Comparison of ENCODE assay signal across 8 mouse cellular contexts in the genomic region with DNA sequence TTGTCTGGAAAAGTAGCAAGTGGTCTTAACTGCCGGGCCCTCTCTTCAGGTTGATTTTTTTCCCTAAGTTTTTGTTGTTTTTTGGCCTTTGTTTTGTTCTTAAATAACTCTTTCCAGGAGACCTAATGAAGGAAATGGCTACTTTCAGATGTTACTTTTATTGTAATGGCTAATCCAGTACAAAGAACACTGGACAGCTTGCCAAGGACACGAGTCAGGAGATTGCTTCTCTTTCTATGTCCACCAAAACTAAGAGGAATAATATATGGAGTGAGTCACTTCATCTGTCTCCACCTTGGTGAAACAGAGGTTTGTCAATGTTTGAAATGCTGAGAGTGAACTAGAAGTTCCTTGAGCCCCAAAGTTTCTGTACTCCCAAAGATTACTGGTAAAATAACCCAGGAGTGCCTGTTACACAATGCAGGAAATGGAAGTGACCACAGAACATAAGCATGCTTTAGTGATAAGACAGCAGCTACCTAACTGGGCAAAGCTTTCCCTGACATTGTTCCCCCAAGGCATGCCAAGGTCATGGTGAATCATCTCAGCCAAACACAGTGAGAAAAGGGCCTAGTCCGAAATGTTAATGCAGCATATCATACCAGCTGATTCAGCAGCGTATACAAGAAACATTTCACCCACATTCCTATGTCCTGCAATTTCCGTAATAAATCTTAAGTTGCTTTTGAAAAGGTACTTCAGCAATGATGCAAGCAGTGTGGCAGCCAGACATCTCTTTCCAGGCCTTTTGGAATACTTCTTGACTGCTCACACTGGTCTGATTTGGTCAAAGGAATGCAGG.
DNase-seq lines count a peak whose midpoint lies in the region; ATAC-seq and TF ChIP-seq lines count a peak whose summit lies in the region.

No protein-coding gene starts in this region.

- H3K9me3 ChIP-seq in liver, embryonic 12.5 days (replicated peaks) = no peaks in the 10 kb centered on the region
- no peaks in the 10 kb centered on the region for H3K9me3 ChIP-seq in liver, embryonic 11.5 days (ENCODE audit: control insufficient read depth, low read length)
- no peaks in the 10 kb centered on the region for H3K9me3 ChIP-seq in heart, embryonic 10.5 days
- H3K9me3 ChIP-seq in limb, embryonic 14.5 days (ENCODE audit: control insufficient read depth, low read length) = no peaks in the 10 kb centered on the region
- no peaks in the 10 kb centered on the region for H3K9me3 ChIP-seq in forebrain, embryonic 13.5 days (replicated peaks)
- H3K9me3 ChIP-seq in forebrain, embryonic 16.5 days (ENCODE audit: control insufficient read depth, low read length) = no peaks in the 10 kb centered on the region

- H3K27me3 ChIP-seq in liver, embryonic 12.5 days (replicated peaks) = peaks cover 11% of the 10 kb centered on the region
- H3K27me3 ChIP-seq in liver, embryonic 11.5 days (replicated peaks; ENCODE audit: control insufficient read depth, insufficient read depth, low read length) = peaks cover 6% of the 10 kb centered on the region; the same call in 1 of the 2 replicates
- no peaks in the 10 kb centered on the region for H3K27me3 ChIP-seq in heart, embryonic 10.5 days (ENCODE audit: insufficient read depth, poor library complexity, severe bottlenecking)
- no peaks in the 10 kb centered on the region for H3K27me3 ChIP-seq in limb, embryonic 14.5 days (ENCODE audit: control insufficient read depth, insufficient read depth, low read length)
- H3K27me3 ChIP-seq in forebrain, embryonic 13.5 days = no peaks in the 10 kb centered on the region
- H3K27me3 ChIP-seq in forebrain, embryonic 16.5 days (replicated peaks; ENCODE audit: control insufficient read depth, insufficient read depth, low read length) = no peaks in the 10 kb centered on the region

- peaks cover 25% of the 10 kb centered on the region for H3K4me1 ChIP-seq in liver, embryonic 12.5 days
- peaks cover 22% of the 10 kb centered on the region for H3K4me1 ChIP-seq in liver, embryonic 11.5 days (replicated peaks; ENCODE audit: control insufficient read depth, insufficient read depth, low read length)
- H3K4me1 ChIP-seq in heart, embryonic 10.5 days = peaks cover 55% of the 10 kb centered on the region
- peaks cover 49% of the 10 kb centered on the region for H3K4me1 ChIP-seq in limb, embryonic 14.5 days (ENCODE audit: control insufficient read depth, insufficient read depth, low read length)
- peaks cover 10% of the 10 kb centered on the region for H3K4me1 ChIP-seq in forebrain, embryonic 13.5 days
- no peaks in the 10 kb centered on the region; the same call in 1 of the 2 replicates for H3K4me1 ChIP-seq in forebrain, embryonic 16.5 days (replicated peaks; ENCODE audit: control insufficient read depth, insufficient read depth, low read length)

- no peak for DNase-seq in liver, embryonic 11.5 days (ENCODE audit: low spot score)
- no peak for DNase-seq in heart, embryonic 10.5 days (ENCODE audit: low spot score)
- no peak for DNase-seq in limb, embryonic 14.5 days (ENCODE audit: low spot score)
- peak; percentile 15 for DNase-seq in testis, postnatal 14 days (ENCODE audit: low spot score)
- no peak for DNase-seq in frontal cortex, postnatal 25 days (ENCODE audit: low spot score in 2 of 2)

- no peak for TF ChIP-seq POLR2A in limb, embryonic 14.5 days (IDR thresholded peaks at IDR 0.05; ENCODE audit: borderline replicate concordance, extremely low read depth, insufficient read depth, insufficient read length)

- WGBS in liver, embryonic 12.5 days (ENCODE audit: insufficient replicate concordance) = 31% methylated on average over 5 of the region's 5 CpGs
- WGBS in liver, embryonic 11.5 days = 52% methylated on average over 5 of the region's 5 CpGs
- WGBS in heart, embryonic 10.5 days = 49% methylated on average over 5 of the region's 5 CpGs
- WGBS in limb, embryonic 14.5 days = 45% methylated on average over 5 of the region's 5 CpGs
- 79% methylated on average over 5 of the region's 5 CpGs for WGBS in forebrain, embryonic 13.5 days
- 81% methylated on average over 5 of the region's 5 CpGs for WGBS in forebrain, embryonic 16.5 days

- H3K36me3 ChIP-seq in liver, embryonic 12.5 days = no peaks in the 10 kb centered on the region
- H3K36me3 ChIP-seq in liver, embryonic 11.5 days (ENCODE audit: control insufficient read depth, insufficient read depth, low read length) = no peaks in the 10 kb centered on the region
- no peaks in the 10 kb centered on the region for H3K36me3 ChIP-seq in heart, embryonic 10.5 days
- H3K36me3 ChIP-seq in limb, embryonic 14.5 days (ENCODE audit: control insufficient read depth, insufficient read depth, low read length) = no peaks in the 10 kb centered on the region
- H3K36me3 ChIP-seq in forebrain, embryonic 13.5 days (ENCODE audit: poor library complexity, severe bottlenecking) = no peaks in the 10 kb centered on the region
- H3K36me3 ChIP-seq in forebrain, embryonic 16.5 days (ENCODE audit: control insufficient read depth, insufficient read depth) = no peaks in the 10 kb centered on the region

- peak; percentile 15; the same call in 1 of the 2 replicates for ATAC-seq in liver, embryonic 12.5 days
- ATAC-seq in liver, embryonic 11.5 days (replicated peaks; ENCODE audit: low FRiP score) = no peak
- 0 out of 2 replicates have a peak, but pooled peaks have one; percentile 16 for ATAC-seq in limb, embryonic 14.5 days (ENCODE audit: low FRiP score, low read depth)
- no peak for ATAC-seq in forebrain, embryonic 13.5 days
- ATAC-seq in forebrain, embryonic 16.5 days = no peak

- no peak overlapping the region for H3K9ac ChIP-seq in liver, embryonic 12.5 days
- no peak overlapping the region for H3K9ac ChIP-seq in liver, embryonic 11.5 days (ENCODE audit: low read depth, low read length)
- no peak overlapping the region for H3K9ac ChIP-seq in limb, embryonic 14.5 days (ENCODE audit: low read depth, low read length, severe bottlenecking)
- no peak overlapping the region for H3K9ac ChIP-seq in forebrain, embryonic 13.5 days
- no peak overlapping the region for H3K9ac ChIP-seq in forebrain, embryonic 16.5 days (replicated peaks; ENCODE audit: low read depth, low read length)

- H3K4me3 ChIP-seq in liver, embryonic 12.5 days = no peak overlapping the region
- H3K4me3 ChIP-seq in liver, embryonic 11.5 days (ENCODE audit: low read depth, low read length) = no peak overlapping the region
- H3K4me3 ChIP-seq in heart, embryonic 10.5 days = 0 out of 2 replicates have a peak overlapping the region, but pooled peaks have one; percentile 15
- no peak overlapping the region for H3K4me3 ChIP-seq in limb, embryonic 14.5 days (replicated peaks; ENCODE audit: low read length)
- H3K4me3 ChIP-seq in forebrain, embryonic 13.5 days = no peak overlapping the region
- no peak overlapping the region for H3K4me3 ChIP-seq in forebrain, embryonic 16.5 days (replicated peaks; ENCODE audit: low read length)

- 0 out of 2 replicates have a peak overlapping the region, but pooled peaks have one; percentile 3 for H3K27ac ChIP-seq in liver, embryonic 12.5 days
- H3K27ac ChIP-seq in liver, embryonic 11.5 days (ENCODE audit: low read depth, low read length) = no peak overlapping the region
- peak overlapping the region; percentile 76 for H3K27ac ChIP-seq in heart, embryonic 10.5 days
- H3K27ac ChIP-seq in limb, embryonic 14.5 days (replicated peaks; ENCODE audit: low read depth, low read length) = no peak overlapping the region
- H3K27ac ChIP-seq in forebrain, embryonic 13.5 days = no peak overlapping the region
- H3K27ac ChIP-seq in forebrain, embryonic 16.5 days (ENCODE audit: low read length) = no peak overlapping the region

- no peak overlapping the region for H3K4me2 ChIP-seq in liver, embryonic 12.5 days
- H3K4me2 ChIP-seq in liver, embryonic 11.5 days = no peak overlapping the region; the same call in 1 of the 2 replicates
- no peak overlapping the region for H3K4me2 ChIP-seq in limb, embryonic 14.5 days (replicated peaks; ENCODE audit: low read depth, low read length, severe bottlenecking)
- no peak overlapping the region for H3K4me2 ChIP-seq in forebrain, embryonic 13.5 days
- H3K4me2 ChIP-seq in forebrain, embryonic 16.5 days (ENCODE audit: low read length) = no peak overlapping the region

Comparison
In these comparisons a context has a peak if more than half of its experiments do, and no peak if none do; other contexts are left out.
1. ATAC-seq: peak in liver, embryonic 12.5 days (single experiment) and limb, embryonic 14.5 days (single experiment); none in liver, embryonic 11.5 days (single experiment), forebrain, embryonic 13.5 days (single experiment) and forebrain, embryonic 16.5 days (single experiment).
2. H3K27ac ChIP-seq: peak in liver, embryonic 12.5 days (single experiment) and heart, embryonic 10.5 days (single experiment); none in liver, embryonic 11.5 days (single experiment), limb, embryonic 14.5 days (single experiment), forebrain, embryonic 13.5 days (single experiment) and forebrain, embryonic 16.5 days (single experiment).